Mouse (Mus musculus) brain, embryonic 14.5 days (tissue): ENCODE measurements at regions not wholly inside any gene's neighbourhood (a gene's known extent, or its start where the extent isn't known, plus 50 kb on each side); places are given as distances from the start of the nearest gene placed in this dataset.

ENCODE experiments used
- DNase-seq: peaks from one replicate; pipeline ENCODE4 v3.0.0-alpha.2; 2011; ENCODE audit warnings: low read depth
- CTCF ChIP-seq: fragments of 200-500 bp; IDR thresholded peaks from 2 replicates; pipeline ENCODE4 v1.5.1; 2012; ENCODE audit warnings: inconsistent platforms, mild to moderate bottlenecking, moderate library complexity, borderline replicate concordance; ENCODE audit not compliant: insufficient read depth, insufficient read length; ENCODE audit errors: extremely low read depth
- POLR2A ChIP-seq: fragments of 200-500 bp; IDR thresholded peaks from 2 replicates; pipeline ENCODE4 v1.6.1; 2012; ENCODE audit warnings: mild to moderate bottlenecking, inconsistent platforms, borderline replicate concordance; ENCODE audit not compliant: poor library complexity, insufficient read depth, insufficient read length, severe bottlenecking; ENCODE audit errors: extremely low read depth

DNA sequence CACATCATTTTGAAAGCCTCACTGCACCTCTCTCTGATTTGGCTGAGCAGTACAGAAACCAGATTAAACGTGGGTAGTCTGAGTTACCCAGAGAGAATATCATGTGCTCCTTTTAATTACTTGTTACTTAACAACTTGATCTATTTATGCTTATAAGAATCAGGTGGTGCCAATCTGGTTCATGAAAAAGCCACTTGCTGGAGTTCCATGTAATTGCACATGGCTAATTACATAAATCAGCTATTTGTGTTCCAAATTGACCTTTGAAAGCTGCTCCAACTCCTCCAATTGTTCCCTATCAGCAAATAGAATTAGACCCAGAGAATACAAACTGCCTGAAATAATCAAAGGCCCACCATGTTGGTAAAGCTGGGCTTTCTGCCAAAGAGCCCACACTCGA is 98.8 kb upstream of the Adcy1 start:
- TF ChIP-seq CTCF (no peak), POLR2A (no peak)
- peak; percentile 21 for DNase-seq

DNA sequence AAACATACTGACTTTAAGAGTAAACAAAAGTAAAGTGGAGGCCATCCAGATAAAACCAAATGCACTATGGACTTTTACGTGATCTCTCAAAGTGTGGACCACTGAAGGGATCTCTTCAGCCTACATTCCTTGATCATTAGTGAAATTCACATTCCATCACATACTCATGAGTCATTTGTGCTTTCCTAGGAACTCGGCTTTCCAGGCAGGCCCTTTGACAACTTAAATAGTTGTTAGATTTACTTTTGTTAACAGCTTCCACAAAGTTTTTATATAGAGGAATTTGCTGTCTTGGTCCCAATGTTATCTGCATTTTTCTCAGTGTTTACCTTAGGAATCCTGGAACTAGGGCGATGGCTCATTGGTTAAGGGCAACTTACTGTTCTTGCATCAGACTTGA is 99.7 kb upstream of the Adcy1 start:
- no peak for DNase-seq
- no peak for TF ChIP-seq POLR2A
- TF ChIP-seq CTCF = no peak

DNA sequence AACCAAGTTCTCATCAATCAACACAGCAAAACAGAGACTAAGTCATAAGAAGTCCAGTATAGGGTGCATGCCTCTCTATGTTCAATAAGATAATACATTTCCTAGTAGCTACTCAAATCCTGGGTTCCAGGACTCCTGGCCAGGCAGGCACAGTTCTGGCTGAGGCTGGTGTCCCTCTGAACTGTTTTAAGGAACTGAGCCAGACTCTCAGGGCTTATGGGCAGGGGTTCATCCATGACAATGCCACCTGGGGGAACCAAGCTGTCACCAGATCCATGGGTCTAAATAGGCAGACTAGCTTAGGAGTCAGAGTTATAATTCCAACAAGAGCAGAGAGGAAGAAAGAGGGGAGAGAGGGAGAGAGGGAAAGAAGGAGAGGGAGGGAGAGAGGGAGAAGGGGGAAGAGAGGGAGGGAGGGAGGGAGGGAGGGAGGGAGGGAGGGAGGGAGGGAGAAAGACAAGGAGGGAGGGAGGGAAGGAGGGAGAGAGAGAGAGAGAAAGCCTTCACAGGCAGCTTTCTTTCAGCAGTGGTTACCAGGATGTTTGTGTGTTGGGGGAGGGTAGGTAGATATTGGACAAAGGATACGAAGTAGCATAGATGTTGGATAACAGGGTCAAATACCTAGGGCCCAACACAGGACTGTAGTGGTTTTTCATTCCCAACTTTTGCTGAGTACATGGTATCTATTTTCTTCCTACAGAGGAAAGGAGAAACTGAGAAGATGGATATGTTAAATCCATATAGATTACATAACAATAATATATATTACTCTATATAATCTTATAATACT is 100.3 kb upstream of the Adcy1 start:
- no peak for TF ChIP-seq POLR2A
- no peak for TF ChIP-seq CTCF

DNA sequence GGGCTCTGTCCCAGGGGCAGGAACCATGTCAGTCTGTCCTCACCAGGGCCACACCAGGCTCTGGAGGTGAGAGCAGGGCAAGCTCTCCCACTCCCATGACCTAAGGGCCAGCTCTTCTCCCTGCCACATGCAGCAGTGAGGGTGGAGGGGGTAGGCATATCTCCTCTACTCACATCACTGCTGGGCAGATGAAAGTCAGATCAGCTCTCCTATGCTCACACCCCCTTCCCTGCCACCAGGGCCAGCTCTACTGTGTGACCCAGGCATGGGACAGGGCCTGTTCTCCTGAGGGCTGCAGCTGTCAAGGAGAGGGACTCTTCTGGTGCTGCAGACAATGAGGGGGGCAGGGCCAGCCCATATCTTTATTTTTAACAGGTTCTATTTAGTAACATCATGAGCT is 101.0 kb upstream of the Adcy1 start:
- no peak for TF ChIP-seq POLR2A
- no peak for TF ChIP-seq CTCF
- DNase-seq = no peak

More for the DNA sequence above, 100.3 kb upstream of the Adcy1 start:
- no peak for DNase-seq

DNA sequence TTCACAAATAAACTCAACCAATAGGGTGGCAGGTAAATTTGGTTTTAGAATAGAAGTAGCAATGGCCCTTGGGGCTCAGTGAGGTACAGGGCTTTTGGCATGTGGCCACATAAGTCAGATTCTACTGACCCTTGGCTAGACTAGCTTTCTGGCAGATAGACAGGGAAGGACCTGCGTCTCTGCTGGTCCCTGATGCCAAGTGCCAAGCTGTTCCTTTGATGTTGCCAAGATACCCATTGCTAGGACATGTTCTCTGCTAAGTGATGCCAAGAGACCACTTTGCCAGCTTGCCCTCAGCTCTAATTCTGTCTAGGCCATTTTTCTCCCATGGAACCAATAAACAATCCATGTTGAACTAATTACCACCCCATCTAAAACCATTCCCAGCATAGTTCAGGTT is 110.5 kb upstream of the Adcy1 start:
- DNase-seq = peak; percentile 49
- no peak for TF ChIP-seq CTCF
- TF ChIP-seq POLR2A = no peak

DNA sequence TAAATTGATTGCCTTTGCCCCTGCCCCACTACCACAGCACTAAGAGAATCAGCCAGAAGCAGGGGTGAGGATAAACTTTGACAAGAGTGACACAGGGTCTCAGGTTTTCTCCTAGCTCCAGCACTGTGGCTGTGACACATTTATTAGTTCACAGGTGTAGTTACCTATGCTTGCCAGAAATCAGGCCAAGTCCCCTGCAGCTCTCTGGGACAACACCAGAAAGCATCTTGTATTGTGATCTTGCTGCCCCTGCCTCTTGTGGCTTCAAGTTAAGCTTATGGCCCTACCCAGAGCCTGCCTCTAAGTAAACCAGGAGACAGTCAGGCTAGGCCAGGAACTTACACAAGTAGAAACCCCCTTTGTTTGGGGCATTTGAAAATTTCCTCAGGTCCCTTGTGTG is 111.9 kb upstream of the Adcy1 start:
- DNase-seq = no peak
- no peak for TF ChIP-seq CTCF
- no peak for TF ChIP-seq POLR2A

DNA sequence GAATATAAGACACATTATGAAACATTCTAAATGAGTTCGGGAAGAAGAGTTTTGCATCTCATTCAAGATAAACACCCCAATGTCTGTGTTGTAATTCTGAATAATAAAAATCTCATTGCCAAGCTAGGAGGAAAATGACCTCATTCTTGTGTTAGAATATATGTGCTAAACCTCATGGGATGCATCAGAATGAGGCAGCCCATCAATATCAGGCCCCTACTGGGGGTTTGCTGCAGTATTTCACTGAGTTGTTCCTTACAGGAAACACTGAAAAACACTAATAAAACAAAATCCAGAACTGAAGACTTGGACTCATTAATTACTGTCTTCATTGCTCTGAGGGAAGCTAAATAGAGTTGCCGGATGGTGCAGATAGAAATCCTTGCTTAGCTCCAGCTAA is 111.6 kb upstream of the Gm11983 start:
- no peak for TF ChIP-seq CTCF
- no peak for TF ChIP-seq POLR2A
- no peak for DNase-seq

DNA sequence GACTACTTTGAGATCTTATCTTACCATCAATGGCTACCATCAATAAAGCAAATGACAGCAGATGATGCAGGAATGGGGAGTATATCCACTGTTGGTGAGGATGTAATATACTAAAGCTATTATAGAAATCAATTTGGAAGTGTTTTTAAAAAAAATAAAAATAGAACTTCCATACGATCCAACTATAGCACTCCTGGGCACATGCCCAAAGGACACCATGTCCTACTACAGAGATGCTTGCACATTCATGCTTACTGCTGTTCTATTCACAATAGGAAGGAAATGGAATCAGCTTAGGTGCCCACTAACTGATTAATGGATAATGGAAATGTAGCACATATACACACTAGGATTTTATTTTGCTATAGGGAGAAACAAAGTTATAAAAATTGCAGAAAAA is 96.7 kb upstream of the Gm11983 start:
- DNase-seq = no peak
- TF ChIP-seq CTCF = no peak
- TF ChIP-seq POLR2A = no peak

DNA sequence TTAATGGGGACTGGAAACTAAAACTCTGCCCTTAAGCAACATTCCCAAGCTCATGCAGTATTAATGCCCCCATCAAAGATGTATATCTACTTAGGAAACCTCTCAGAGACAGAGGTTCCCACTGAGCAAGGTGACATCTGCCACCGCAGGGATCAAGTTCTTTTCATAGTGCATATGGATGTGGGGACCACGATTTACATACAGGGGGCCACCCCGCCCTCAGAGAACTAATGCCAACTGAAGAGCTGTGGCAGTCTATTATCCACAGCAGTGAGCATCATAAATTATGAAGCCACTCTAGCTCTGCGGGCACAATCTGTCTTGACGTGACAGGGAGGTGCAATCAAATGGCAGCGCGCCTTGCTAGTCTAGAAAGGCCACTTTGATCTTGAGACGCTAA is 88.6 kb upstream of the Gm11983 start:
- DNase-seq = peak; percentile 74
- TF ChIP-seq CTCF (no peak), POLR2A (no peak)

DNA sequence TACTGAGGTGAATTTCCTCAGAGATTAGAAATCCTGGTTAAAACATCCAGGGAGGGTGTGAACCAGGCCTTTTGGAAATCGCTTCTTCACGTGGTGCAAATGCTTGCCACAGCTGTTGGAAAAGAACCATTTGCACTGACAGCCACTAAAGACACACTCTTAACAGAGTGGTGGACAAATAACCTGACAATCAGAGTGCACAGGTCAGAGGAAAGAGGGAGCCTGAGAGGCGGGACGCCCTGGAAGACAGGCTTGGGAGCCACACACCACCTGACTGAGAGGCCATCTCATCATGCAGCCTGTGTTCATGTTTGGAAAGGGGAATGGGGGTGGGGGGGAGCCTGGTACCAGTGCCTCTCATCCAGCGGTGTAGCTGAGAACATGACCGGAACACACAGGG is 87.0 kb upstream of the Gm11983 start:
- DNase-seq = no peak
- no peak for TF ChIP-seq POLR2A
- no peak for TF ChIP-seq CTCF

DNA sequence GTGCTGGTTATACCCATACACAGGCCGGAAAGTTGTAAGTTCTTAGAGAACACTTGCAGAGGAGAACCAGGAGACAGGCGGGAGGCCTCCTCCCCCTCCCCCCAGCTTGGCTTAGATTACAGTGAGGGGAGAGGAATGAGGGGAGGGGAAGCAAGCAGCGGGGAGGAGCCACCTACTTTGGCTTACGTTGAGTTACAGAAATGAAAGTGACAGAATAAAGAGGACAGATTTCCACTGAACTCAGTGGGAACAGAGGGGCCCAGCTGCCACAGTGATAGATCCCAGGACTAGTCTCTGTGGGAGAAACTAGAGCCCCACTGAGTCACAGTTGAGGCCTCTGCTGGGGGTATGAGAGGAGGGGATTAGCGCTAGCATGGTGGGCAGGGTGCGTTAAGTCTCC is 86.5 kb upstream of the Gm11983 start:
- peak; percentile 60 for DNase-seq
- TF ChIP-seq POLR2A (no peak), CTCF (no peak)

DNA sequence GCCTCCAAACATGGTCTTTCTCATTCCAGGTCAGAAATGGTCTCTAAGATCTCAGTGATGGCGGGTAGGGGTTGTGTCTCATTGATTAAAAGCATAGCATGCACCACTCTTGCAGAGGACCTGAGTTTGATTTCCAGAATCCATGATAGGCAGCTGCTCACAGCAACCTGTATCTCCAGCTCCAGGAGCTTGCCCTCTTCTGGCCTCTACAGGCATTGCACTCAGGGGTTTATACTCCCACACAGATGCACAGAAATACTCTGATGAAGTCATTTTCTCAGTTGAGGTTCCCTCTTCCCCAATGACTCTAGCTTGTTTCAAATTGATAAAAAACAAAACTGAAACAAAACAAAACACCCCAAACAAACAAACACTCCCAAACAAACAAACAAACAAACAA is 81.1 kb upstream of the Gm11983 start:
- DNase-seq = no peak
- TF ChIP-seq POLR2A (no peak), CTCF (no peak)
